Mouse (Mus musculus) neural tube, embryonic 11.5 days (tissue): ENCODE data around the gene Rpp38. TPM values are rescaled to one million over a fixed set of nuclear protein-coding genes. Genes with fewer than 3 reads are reported as not detected.

ENCODE experiments used
- ATAC-seq: fragments of 200-750 bp; cut with Nextera tagmentation; 2 replicates; pipeline ENCODE4 v1.8.0; 2017; ENCODE audit warnings: moderate number of reproducible peaks, mild to moderate bottlenecking, moderate TSS enrichment, moderate library complexity; ENCODE audit not compliant: insufficient read depth, low FRiP score, low TSS enrichment
- DNase-seq: peaks from one replicate; pipeline ENCODE4 v3.0.0-alpha.2; 2015; ENCODE audit warnings: low spot score
- H3K27ac ChIP-seq: fragments of 300-500 bp; sonication (generic); 2 replicates; pipeline ENCODE4 v1.5.1; 2014; ENCODE audit warnings: low read depth, mild to moderate bottlenecking, low read length
- H3K27me3 ChIP-seq: fragments of 300-500 bp; sonication (generic); 2 replicates; pipeline ENCODE4 v1.6.1; 2014; ENCODE audit warnings: mild to moderate bottlenecking, low read length, mixed read lengths; ENCODE audit not compliant: control insufficient read depth, insufficient read depth
- H3K36me3 ChIP-seq: fragments of 300-500 bp; sonication (generic); 2 replicates; pipeline ENCODE4 v1.6.1; 2014; ENCODE audit warnings: mild to moderate bottlenecking, low read length, moderate library complexity, mixed read lengths; ENCODE audit not compliant: control insufficient read depth, insufficient read depth
- H3K4me1 ChIP-seq: fragments of 300-500 bp; sonication (generic); 2 replicates; pipeline ENCODE4 v1.6.1; 2014; ENCODE audit warnings: low read length, mixed read lengths; ENCODE audit not compliant: control insufficient read depth, insufficient read depth
- H3K4me2 ChIP-seq: fragments of 300-500 bp; sonication (generic); 2 replicates; pipeline ENCODE4 v1.6.1; 2014; ENCODE audit warnings: low read depth, mild to moderate bottlenecking, moderate library complexity
- H3K4me3 ChIP-seq: fragments of 300-500 bp; sonication (generic); 2 replicates; pipeline ENCODE4 v1.5.1; 2014; ENCODE audit warnings: low read depth, low read length
- H3K9ac ChIP-seq: fragments of 300-500 bp; sonication (generic); 2 replicates; pipeline ENCODE4 v1.6.1; 2014; ENCODE audit warnings: mild to moderate bottlenecking, low read length
- H3K9me3 ChIP-seq: fragments of 300-500 bp; sonication (generic); 2 replicates; pipeline ENCODE4 v1.6.1; 2016; ENCODE audit warnings: low read length; ENCODE audit not compliant: control insufficient read depth
- WGBS: fragments of 180-500 bp; shearing (Covaris S2); extraction: QIAGEN DNeasy Blood & Tissue Kit; methylation state at CpG from one replicate; pipeline ENCODE4 v1.1.7; 2014; 5-methylcytosine and 5-hydroxymethylcytosine counted together
- polyA plus RNA-seq: library from polyadenylated mRNA; unstranded; fragments of >200 nt; fragmentation: Nextera tagmentation; extraction: Ambion mirVana; gene quantifications from 2 replicates; pipeline ENCODE4 v1.2.1, GENCODE M21; 2014

The Rpp38 gene
- polyA plus RNA-seq, result 16.8 and 20.3 TPM in 2 replicates

- peak within 1 kb of the TSS; percentile 46 for H3K4me3 ChIP-seq
- DNase-seq (peak; percentile 97), ATAC-seq (peak; percentile 98)
- H3K27ac ChIP-seq, result no peak within 1 kb of the TSS
- WGBS, result under 1% methylated on average over 45 of the region's 45 CpGs
- H3K9me3 ChIP-seq, result no peaks in the 10 kb centered on the region
- H3K4me1 ChIP-seq, result peaks cover 5% of the 10 kb centered on the region; the same call in 1 of the 2 replicates
- H3K36me3 ChIP-seq, result 0 out of 2 replicates have a peak, but pooled peaks cover 3% of the 10 kb centered on the region
- peak within 1 kb of the TSS; percentile 56 for H3K9ac ChIP-seq
- H3K4me2 ChIP-seq, result peak within 1 kb of the TSS; percentile 45
- H3K27me3 ChIP-seq, result no peaks in the 10 kb centered on the region
Measured at GRCm38 (mm10) chr2:3332484-3333242, at the start of gene Rpp38. Gene Rpp38 (minus strand): TSS chr2:3332643.

GRCm38 (mm10) chr2:3365127-3365526, 32.7 kb upstream of the Rpp38 start:
- Histone ChIP-seq H3K27me3 (no peaks in the 10 kb centered on the region), H3K4me1 (no peaks in the 10 kb centered on the region), H3K4me3 (no peak overlapping the region), H3K36me3 (no peaks in the 10 kb centered on the region), H3K27ac (no peak overlapping the region), H3K9ac (no peak overlapping the region), H3K9me3 (no peaks in the 10 kb centered on the region), H3K4me2 (no peak overlapping the region)
- no peak for ATAC-seq
- DNase-seq, result no peak
- 79% methylated on average over 4 of the region's 4 CpGs for WGBS

- no peak for DNase-seq
- Histone ChIP-seq H3K9ac (no peak overlapping the region), H3K4me3 (no peak overlapping the region), H3K36me3 (no peaks in the 10 kb centered on the region), H3K4me2 (no peak overlapping the region), H3K9me3 (no peaks in the 10 kb centered on the region), H3K27ac (no peak overlapping the region), H3K4me1 (no peaks in the 10 kb centered on the region), H3K27me3 (no peaks in the 10 kb centered on the region)
- 80% methylated on average over 3 of the region's 3 CpGs for WGBS
- no peak for ATAC-seq
Measured at GRCm38 (mm10) chr2:3361067-3361466, 28.6 kb upstream of the Rpp38 start.

GRCm38 (mm10) chr2:3357887-3358286, 25.4 kb upstream of the Rpp38 start:
- Histone ChIP-seq H3K27me3 (no peaks in the 10 kb centered on the region), H3K9me3 (no peaks in the 10 kb centered on the region), H3K4me1 (no peaks in the 10 kb centered on the region), H3K27ac (no peak overlapping the region), H3K4me2 (no peak overlapping the region), H3K4me3 (no peak overlapping the region), H3K9ac (no peak overlapping the region), H3K36me3 (no peaks in the 10 kb centered on the region)
- no peak for DNase-seq
- WGBS, result 73% methylated on average over 3 of the region's 3 CpGs
- ATAC-seq, result no peak

GRCm38 (mm10) chr2:3356311-3356710, 23.9 kb upstream of the Rpp38 start:
- H3K4me2 ChIP-seq, result no peak overlapping the region
- no peak for DNase-seq
- H3K27ac ChIP-seq, result no peak overlapping the region
- no peaks in the 10 kb centered on the region for H3K4me1 ChIP-seq
- H3K9ac ChIP-seq, result no peak overlapping the region
- no peaks in the 10 kb centered on the region for H3K9me3 ChIP-seq
- no peaks in the 10 kb centered on the region for H3K27me3 ChIP-seq
- H3K36me3 ChIP-seq, result no peaks in the 10 kb centered on the region
- ATAC-seq, result no peak
- H3K4me3 ChIP-seq, result no peak overlapping the region
- WGBS, result 74% methylated on average over 3 of the region's 3 CpGs

GRCm38 (mm10) chr2:3355793-3356192, 23.4 kb upstream of the Rpp38 start:
- Histone ChIP-seq H3K27me3 (no peaks in the 10 kb centered on the region), H3K9me3 (no peaks in the 10 kb centered on the region), H3K4me2 (no peak overlapping the region), H3K36me3 (no peaks in the 10 kb centered on the region), H3K9ac (no peak overlapping the region), H3K4me1 (no peaks in the 10 kb centered on the region), H3K27ac (no peak overlapping the region), H3K4me3 (no peak overlapping the region)
- ATAC-seq (no peak), DNase-seq (no peak)
- 93% methylated on average over 8 of the region's 8 CpGs for WGBS

- Histone ChIP-seq H3K9me3 (no peaks in the 10 kb centered on the region), H3K4me3 (no peak overlapping the region), H3K9ac (no peak overlapping the region), H3K4me1 (no peaks in the 10 kb centered on the region), H3K36me3 (no peaks in the 10 kb centered on the region), H3K27ac (no peak overlapping the region), H3K4me2 (no peak overlapping the region), H3K27me3 (no peaks in the 10 kb centered on the region)
- DNase-seq (no peak), ATAC-seq (no peak)
Measured at GRCm38 (mm10) chr2:3353160-3353559, 20.7 kb upstream of the Rpp38 start.

GRCm38 (mm10) chr2:3348919-3349318, 16.5 kb upstream of the Rpp38 start:
- ATAC-seq, result no peak

GRCm38 (mm10) chr2:3348422-3348821, 16.0 kb upstream of the Rpp38 start:
- Histone ChIP-seq H3K27me3 (no peaks in the 10 kb centered on the region), H3K36me3 (no peaks in the 10 kb centered on the region), H3K4me1 (no peaks in the 10 kb centered on the region), H3K4me2 (no peak overlapping the region), H3K4me3 (no peak overlapping the region), H3K9ac (no peak overlapping the region), H3K9me3 (no peaks in the 10 kb centered on the region), H3K27ac (no peak overlapping the region)
- DNase-seq (no peak), ATAC-seq (no peak)
- 83% methylated on average over 4 of the region's 4 CpGs for WGBS

More at GRCm38 (mm10) chr2:3348919-3349318, 16.5 kb upstream of the Rpp38 start:
- DNase-seq, result no peak
- H3K9ac ChIP-seq, result no peak overlapping the region
- H3K36me3 ChIP-seq, result no peaks in the 10 kb centered on the region
- no peak overlapping the region for H3K27ac ChIP-seq
- no peak overlapping the region for H3K4me2 ChIP-seq
- WGBS, result 24% methylated on average over 3 of the region's 3 CpGs
- H3K4me1 ChIP-seq, result no peaks in the 10 kb centered on the region
- H3K4me3 ChIP-seq, result no peak overlapping the region
- no peaks in the 10 kb centered on the region for H3K27me3 ChIP-seq
- no peaks in the 10 kb centered on the region for H3K9me3 ChIP-seq
